Mouse (Mus musculus): ENCODE measurements around the gene Macrod2. TPM values are rescaled to one million over a fixed set of nuclear protein-coding genes. Genes with fewer than 3 reads are reported as not detected.

Macrod2 gene
- polyA plus RNA-seq, 1 experiment, result 0.95 TPM

DNA sequence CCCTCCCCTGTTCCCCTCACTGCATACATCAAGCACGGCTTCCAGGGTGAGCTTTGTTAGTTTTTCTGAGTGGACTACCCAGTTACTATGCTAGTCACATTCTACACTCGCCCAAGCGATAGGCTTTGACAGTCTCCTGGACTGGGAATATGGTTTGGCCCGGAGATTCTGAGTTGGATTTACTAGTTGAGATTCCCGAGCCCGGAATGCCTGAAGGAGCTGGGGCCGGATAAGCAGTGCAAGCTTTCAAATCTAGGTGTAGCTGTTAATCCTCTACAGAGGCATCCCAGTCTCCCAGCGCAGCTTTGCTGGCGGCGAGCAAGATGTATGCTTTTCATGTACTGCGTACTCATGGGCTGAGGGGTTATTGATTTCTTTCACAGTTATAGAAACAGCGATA, 275.3 kb downstream of the Macrod2 start:
- Histone ChIP-seq H3K79me3 (ENCODE audit: low read depth) (no peaks in the 10 kb centered on the region), H3ac (ENCODE audit: control insufficient read depth, insufficient read length, low read depth) (no peak overlapping the region), H3K27me3 (ENCODE audit: control insufficient read depth, insufficient read depth, insufficient read length) (no peaks in the 10 kb centered on the region), H3K4me3 (ENCODE audit: insufficient read depth, poor library complexity, severe bottlenecking) (no peak overlapping the region), H3K79me2 (ENCODE audit: control insufficient read depth, insufficient read depth) (no peaks in the 10 kb centered on the region), H3K36me3 (ENCODE audit: control insufficient read depth, insufficient read depth) (no peaks in the 10 kb centered on the region)
- TF ChIP-seq USF1 (IDR thresholded peaks at IDR 0.05; ENCODE audit: low read depth) (no peak), MYOG (IDR thresholded peaks at IDR 0.05; ENCODE audit: control insufficient read depth, extremely low read depth, insufficient read length) (no peak), MAX (IDR thresholded peaks at IDR 0.05) (no peak), CEBPB (IDR thresholded peaks at IDR 0.05; ENCODE audit: low read depth) (no peak)

- Histone ChIP-seq H3K79me3 (ENCODE audit: low read depth) (no peaks in the 10 kb centered on the region), H3K79me2 (ENCODE audit: control insufficient read depth, insufficient read depth) (no peaks in the 10 kb centered on the region), H3K27me3 (ENCODE audit: control insufficient read depth, insufficient read depth, insufficient read length) (no peaks in the 10 kb centered on the region), H3ac (ENCODE audit: control insufficient read depth, insufficient read length, low read depth) (no peak within 1 kb of the TSS), H3K4me3 (ENCODE audit: insufficient read depth, poor library complexity, severe bottlenecking) (no peak within 1 kb of the TSS), H3K36me3 (ENCODE audit: control insufficient read depth, insufficient read depth) (no peaks in the 10 kb centered on the region)
- no peak for TF ChIP-seq USF1 (IDR thresholded peaks at IDR 0.05; ENCODE audit: low read depth)
- TF ChIP-seq CEBPB (IDR thresholded peaks at IDR 0.05; ENCODE audit: low read depth), result no peak
- TF ChIP-seq FOSL1 (IDR thresholded peaks at IDR 0.05; ENCODE audit: insufficient read depth, low read length, poor library complexity, severe bottlenecking), result no peak
- no peak for TF ChIP-seq MYOD1 (IDR thresholded peaks at IDR 0.05; ENCODE audit: control insufficient read depth, insufficient read length, low read depth)
- TF ChIP-seq MAX (IDR thresholded peaks at IDR 0.05), result no peak
- TF ChIP-seq MYOG (IDR thresholded peaks at IDR 0.05; ENCODE audit: control insufficient read depth, extremely low read depth, insufficient read length), result no peak
- TF ChIP-seq CTCF (IDR thresholded peaks at IDR 0.05; ENCODE audit: control insufficient read depth, insufficient read depth, insufficient read length), result no peak
These were observed 276.0 kb downstream of the Macrod2 start, which contains the start of gene Flrt3 for GRCm38 (mm10) chr2:140670963-140671702. Gene Flrt3, minus strand, starts transcription at chr2:140671469.

DNA sequence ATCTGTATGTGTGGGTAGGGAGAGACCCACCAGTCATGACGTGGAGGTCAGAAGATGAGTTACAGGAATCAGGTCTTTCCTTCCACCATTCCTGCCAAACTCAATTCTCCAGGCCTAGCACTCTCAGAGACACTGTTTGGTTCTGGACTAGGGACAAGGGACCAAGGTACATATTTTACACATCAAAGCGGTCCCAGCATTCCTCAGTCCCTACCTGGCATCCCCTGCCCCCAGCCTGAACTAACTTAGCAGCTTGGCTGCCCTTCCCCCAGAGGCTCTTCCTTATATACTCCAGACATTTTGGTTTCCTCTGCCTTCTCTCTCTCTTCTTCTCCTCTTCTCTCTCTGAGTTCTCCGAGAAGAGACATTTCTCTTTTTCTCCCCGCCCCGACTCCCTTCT, 278.4 kb downstream of the Macrod2 start:
- H3K27me3 ChIP-seq (ENCODE audit: control insufficient read depth, insufficient read depth, insufficient read length), result no peaks in the 10 kb centered on the region
- no peak overlapping the region for H3K4me3 ChIP-seq (ENCODE audit: insufficient read depth, poor library complexity, severe bottlenecking)

DNA sequence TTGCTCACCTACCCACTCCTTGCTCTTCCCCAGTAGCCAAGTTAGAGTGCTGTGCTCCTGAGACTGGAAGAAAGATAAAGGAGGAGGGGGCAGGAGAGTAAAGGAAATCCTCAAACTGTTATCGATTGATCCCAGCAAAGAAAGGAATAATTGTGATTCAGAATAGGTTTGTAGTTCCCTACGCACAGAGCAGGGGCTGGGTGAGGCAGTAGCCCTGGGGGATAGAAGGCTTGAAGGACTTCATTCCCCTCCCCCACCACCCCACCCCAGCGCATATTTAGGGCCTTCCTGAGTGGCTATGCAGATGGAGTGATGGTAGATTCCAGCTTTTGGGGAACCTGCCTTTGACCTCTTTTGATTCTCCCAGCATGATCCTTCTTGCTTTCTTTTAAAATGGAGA, 281.6 kb downstream of the Macrod2 start:
- no peak overlapping the region for H3K4me3 ChIP-seq (ENCODE audit: insufficient read depth, poor library complexity, severe bottlenecking)
- H3K36me3 ChIP-seq (ENCODE audit: control insufficient read depth, insufficient read depth), result no peaks in the 10 kb centered on the region
- no peaks in the 10 kb centered on the region for H3K79me2 ChIP-seq (ENCODE audit: control insufficient read depth, insufficient read depth)
- no peaks in the 10 kb centered on the region for H3K79me3 ChIP-seq (ENCODE audit: low read depth)
- no peak overlapping the region for H3ac ChIP-seq (ENCODE audit: control insufficient read depth, insufficient read length, low read depth)
- TF ChIP-seq MYOG (IDR thresholded peaks at IDR 0.05; ENCODE audit: control insufficient read depth, extremely low read depth, insufficient read length) (no peak), MYOD1 (IDR thresholded peaks at IDR 0.05; ENCODE audit: control insufficient read depth, insufficient read length, low read depth) (no peak), USF1 (IDR thresholded peaks at IDR 0.05; ENCODE audit: low read depth) (no peak), CTCF (IDR thresholded peaks at IDR 0.05; ENCODE audit: control insufficient read depth, insufficient read depth, insufficient read length) (no peak), CEBPB (IDR thresholded peaks at IDR 0.05; ENCODE audit: low read depth) (no peak), MAX (IDR thresholded peaks at IDR 0.05) (no peak), FOSL1 (IDR thresholded peaks at IDR 0.05; ENCODE audit: insufficient read depth, low read length, poor library complexity, severe bottlenecking) (no peak)
- H3K27me3 ChIP-seq (ENCODE audit: control insufficient read depth, insufficient read depth, insufficient read length), result no peaks in the 10 kb centered on the region

More for the DNA sequence above, 278.4 kb downstream of the Macrod2 start:
- Histone ChIP-seq H3K36me3 (ENCODE audit: control insufficient read depth, insufficient read depth) (no peaks in the 10 kb centered on the region), H3K79me2 (ENCODE audit: control insufficient read depth, insufficient read depth) (no peaks in the 10 kb centered on the region), H3K79me3 (ENCODE audit: low read depth) (no peaks in the 10 kb centered on the region), H3ac (ENCODE audit: control insufficient read depth, insufficient read length, low read depth) (no peak overlapping the region)
- TF ChIP-seq MAX (IDR thresholded peaks at IDR 0.05) (no peak), CTCF (IDR thresholded peaks at IDR 0.05; ENCODE audit: control insufficient read depth, insufficient read depth, insufficient read length) (no peak), MYOG (IDR thresholded peaks at IDR 0.05; ENCODE audit: control insufficient read depth, extremely low read depth, insufficient read length) (no peak), USF1 (IDR thresholded peaks at IDR 0.05; ENCODE audit: low read depth) (no peak), MYOD1 (IDR thresholded peaks at IDR 0.05; ENCODE audit: control insufficient read depth, insufficient read length, low read depth) (no peak), FOSL1 (IDR thresholded peaks at IDR 0.05; ENCODE audit: insufficient read depth, low read length, poor library complexity, severe bottlenecking) (no peak)

- H3K4me3 ChIP-seq (ENCODE audit: insufficient read depth, poor library complexity, severe bottlenecking), result no peak overlapping the region
- no peaks in the 10 kb centered on the region for H3K27me3 ChIP-seq (ENCODE audit: control insufficient read depth, insufficient read depth, insufficient read length)
These were observed 295.8 kb downstream of the Macrod2 start for GRCm38 (mm10) chr2:140690906-140691305.

DNA sequence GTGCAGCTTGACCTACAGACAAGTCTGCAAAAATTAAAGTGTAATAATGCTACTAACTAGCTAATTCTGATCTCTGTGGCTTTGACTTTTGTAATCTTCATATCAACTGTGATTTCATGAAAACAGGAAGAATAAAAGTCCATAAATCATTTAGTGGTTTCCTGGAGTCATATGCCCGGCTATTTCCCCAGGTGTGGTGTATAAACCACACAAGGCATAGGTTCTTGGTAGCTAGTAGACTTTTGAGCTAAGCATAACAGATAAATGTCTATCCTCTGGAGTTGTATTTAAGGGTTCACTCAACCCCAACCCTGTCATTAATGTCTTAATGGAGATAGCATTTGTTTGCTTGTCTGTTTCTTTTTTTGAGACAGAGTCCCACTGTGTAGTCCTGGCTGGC, 296.3 kb downstream of the Macrod2 start:
- TF ChIP-seq CEBPB (IDR thresholded peaks at IDR 0.05; ENCODE audit: low read depth) (no peak), MYOG (IDR thresholded peaks at IDR 0.05; ENCODE audit: control insufficient read depth, extremely low read depth, insufficient read length) (no peak), MYOD1 (IDR thresholded peaks at IDR 0.05; ENCODE audit: control insufficient read depth, insufficient read length, low read depth) (no peak), MAX (IDR thresholded peaks at IDR 0.05) (no peak), FOSL1 (IDR thresholded peaks at IDR 0.05; ENCODE audit: insufficient read depth, low read length, poor library complexity, severe bottlenecking) (no peak)

More at GRCm38 (mm10) chr2:140690906-140691305, 295.8 kb downstream of the Macrod2 start:
- Histone ChIP-seq H3K36me3 (ENCODE audit: control insufficient read depth, insufficient read depth) (no peaks in the 10 kb centered on the region), H3ac (ENCODE audit: control insufficient read depth, insufficient read length, low read depth) (no peak overlapping the region), H3K79me2 (ENCODE audit: control insufficient read depth, insufficient read depth) (no peaks in the 10 kb centered on the region), H3K79me3 (ENCODE audit: low read depth) (no peaks in the 10 kb centered on the region)
- TF ChIP-seq MYOG (IDR thresholded peaks at IDR 0.05; ENCODE audit: control insufficient read depth, extremely low read depth, insufficient read length) (no peak), FOSL1 (IDR thresholded peaks at IDR 0.05; ENCODE audit: insufficient read depth, low read length, poor library complexity, severe bottlenecking) (no peak), MAX (IDR thresholded peaks at IDR 0.05) (no peak), MYOD1 (IDR thresholded peaks at IDR 0.05; ENCODE audit: control insufficient read depth, insufficient read length, low read depth) (no peak), CEBPB (IDR thresholded peaks at IDR 0.05; ENCODE audit: low read depth) (no peak)

More for the DNA sequence above, 296.3 kb downstream of the Macrod2 start:
- Histone ChIP-seq H3K79me2 (ENCODE audit: control insufficient read depth, insufficient read depth) (no peaks in the 10 kb centered on the region), H3ac (ENCODE audit: control insufficient read depth, insufficient read length, low read depth) (no peak overlapping the region), H3K36me3 (ENCODE audit: control insufficient read depth, insufficient read depth) (no peaks in the 10 kb centered on the region), H3K4me3 (ENCODE audit: insufficient read depth, poor library complexity, severe bottlenecking) (no peak overlapping the region), H3K27me3 (ENCODE audit: control insufficient read depth, insufficient read depth, insufficient read length) (no peaks in the 10 kb centered on the region), H3K79me3 (ENCODE audit: low read depth) (no peaks in the 10 kb centered on the region)

All from C2C12 (cell line).